Mouse (Mus musculus): ENCODE data around the gene Klhdc10. TPM values are rescaled to one million over a fixed set of nuclear protein-coding genes. Genes with fewer than 3 reads are reported as not detected.
A peak's percentile ranks its signal among the peaks of the same experiment; 100 is the strongest.

The Klhdc10 gene
- polyA plus RNA-seq, 1 experiment from 2014 or later: 24.9 TPM

DNA sequence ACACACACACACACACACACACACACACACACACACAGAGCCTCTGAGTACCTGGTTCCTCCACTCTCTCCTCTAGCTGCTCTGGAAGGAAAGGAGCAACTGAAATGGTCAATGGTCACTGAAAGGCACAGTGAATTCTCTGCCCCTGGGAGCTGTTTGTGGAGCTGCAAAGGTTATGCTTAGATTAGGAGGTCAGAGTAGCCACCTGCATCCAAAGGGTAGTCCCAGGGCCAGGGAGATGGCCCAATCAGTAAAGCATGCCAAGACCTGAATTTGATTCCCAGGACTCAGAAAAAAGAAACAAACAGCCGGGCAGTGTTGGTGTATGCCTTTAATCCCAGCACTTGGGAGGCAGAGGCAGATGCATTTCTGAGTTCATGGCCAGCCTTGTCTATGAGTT is 66.4 kb downstream of the Klhdc10 start:
- WGBS (ENCODE audit: insufficient replicate concordance): 83% methylated on average over 1 of the region's 1 CpGs
- Histone ChIP-seq H3K36me3 (ENCODE audit: control insufficient read depth, insufficient read depth, low read length) (no peaks in the 10 kb centered on the region), H3K9ac (ENCODE audit: low read depth, low read length) (no peak overlapping the region; the same call in 1 of the 2 replicates), H3K4me3 (ENCODE audit: low read depth, low read length) (no peak overlapping the region), H3K4me2 (no peak overlapping the region), H3K4me1 (ENCODE audit: control insufficient read depth, insufficient read depth, low read length) (peaks cover 15% of the 10 kb centered on the region), H3K9me3 (replicated peaks; ENCODE audit: control insufficient read depth, low read length) (no peaks in the 10 kb centered on the region), H3K27ac (ENCODE audit: low read depth, low read length) (no peak overlapping the region), H3K27me3 (ENCODE audit: control insufficient read depth, insufficient read depth, low read length) (no peaks in the 10 kb centered on the region)
- ATAC-seq (replicated peaks; ENCODE audit: insufficient number of reproducible peaks, low FRiP score, low TSS enrichment): no peak

DNA sequence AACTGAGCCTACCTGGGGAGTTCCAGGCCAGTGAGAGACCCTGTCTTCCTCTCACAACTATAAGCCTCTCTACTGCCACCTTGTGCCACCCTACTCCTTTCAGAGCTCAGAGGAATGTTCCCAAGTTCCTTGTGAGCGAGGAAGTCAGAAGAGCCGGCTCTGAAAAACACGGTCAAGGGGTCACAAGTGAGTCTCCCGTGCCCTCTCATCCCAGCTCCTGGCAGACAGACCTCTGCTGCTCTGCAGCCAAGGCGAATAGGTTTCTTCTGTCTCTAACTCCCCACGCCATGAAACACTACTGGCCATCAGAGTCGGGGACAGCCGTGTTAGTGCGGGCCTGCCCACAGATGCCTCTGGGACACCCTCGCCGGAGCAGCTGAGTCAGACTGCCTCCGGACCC is 67.0 kb downstream of the Klhdc10 start:
- no peak overlapping the region for H3K27ac ChIP-seq (ENCODE audit: low read depth, low read length)
- peaks cover 9% of the 10 kb centered on the region for H3K4me1 ChIP-seq (ENCODE audit: control insufficient read depth, insufficient read depth, low read length)
- 47% methylated on average over 12 of the region's 12 CpGs for WGBS (ENCODE audit: insufficient replicate concordance)
- peak overlapping the region; percentile 32; the same call in 1 of the 2 replicates for H3K4me2 ChIP-seq
- no peaks in the 10 kb centered on the region for H3K9me3 ChIP-seq (replicated peaks; ENCODE audit: control insufficient read depth, low read length)
- no peaks in the 10 kb centered on the region for H3K36me3 ChIP-seq (ENCODE audit: control insufficient read depth, insufficient read depth, low read length)
- no peak overlapping the region for H3K4me3 ChIP-seq (ENCODE audit: low read depth, low read length)
- ATAC-seq (replicated peaks; ENCODE audit: insufficient number of reproducible peaks, low FRiP score, low TSS enrichment): no peak
- no peak overlapping the region for H3K9ac ChIP-seq (ENCODE audit: low read depth, low read length)
- H3K27me3 ChIP-seq (ENCODE audit: control insufficient read depth, insufficient read depth, low read length): no peaks in the 10 kb centered on the region

DNA sequence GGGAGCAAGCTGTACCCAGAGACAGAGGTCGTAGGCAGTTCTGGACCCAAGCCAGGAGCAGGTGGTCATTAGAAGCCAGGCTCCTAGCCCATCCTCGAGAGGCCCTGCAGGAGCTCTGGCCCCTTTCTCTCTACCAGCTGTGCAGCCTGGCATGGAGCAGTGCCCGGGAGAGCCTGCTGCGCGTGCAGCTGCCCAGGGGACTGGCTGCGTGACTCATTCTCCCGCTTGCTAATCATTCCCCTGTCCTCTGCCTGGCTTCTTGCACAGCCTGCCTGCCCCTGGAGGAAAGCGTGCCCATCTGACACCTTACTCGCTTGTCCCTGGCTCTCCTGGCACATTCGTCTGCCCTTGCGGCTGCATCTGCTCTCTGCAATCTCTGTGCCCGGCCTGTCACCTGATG is 67.7 kb downstream of the Klhdc10 start:
- H3K27ac ChIP-seq (ENCODE audit: low read depth, low read length): no peak overlapping the region
- peaks cover 8% of the 10 kb centered on the region; the same call in 1 of the 2 replicates for H3K4me1 ChIP-seq (ENCODE audit: control insufficient read depth, insufficient read depth, low read length)
- WGBS (ENCODE audit: insufficient replicate concordance): 85% methylated on average over 12 of the region's 12 CpGs
- H3K9ac ChIP-seq (ENCODE audit: low read depth, low read length): no peak overlapping the region
- no peaks in the 10 kb centered on the region for H3K9me3 ChIP-seq (replicated peaks; ENCODE audit: control insufficient read depth, low read length)
- H3K4me2 ChIP-seq: no peak overlapping the region
- H3K27me3 ChIP-seq (ENCODE audit: control insufficient read depth, insufficient read depth, low read length): no peaks in the 10 kb centered on the region
- no peak overlapping the region for H3K4me3 ChIP-seq (ENCODE audit: low read depth, low read length)
- no peaks in the 10 kb centered on the region for H3K36me3 ChIP-seq (ENCODE audit: control insufficient read depth, insufficient read depth, low read length)
- ATAC-seq (replicated peaks; ENCODE audit: insufficient number of reproducible peaks, low FRiP score, low TSS enrichment): 0 out of 2 replicates have a peak, but pooled peaks have one; percentile 14

DNA sequence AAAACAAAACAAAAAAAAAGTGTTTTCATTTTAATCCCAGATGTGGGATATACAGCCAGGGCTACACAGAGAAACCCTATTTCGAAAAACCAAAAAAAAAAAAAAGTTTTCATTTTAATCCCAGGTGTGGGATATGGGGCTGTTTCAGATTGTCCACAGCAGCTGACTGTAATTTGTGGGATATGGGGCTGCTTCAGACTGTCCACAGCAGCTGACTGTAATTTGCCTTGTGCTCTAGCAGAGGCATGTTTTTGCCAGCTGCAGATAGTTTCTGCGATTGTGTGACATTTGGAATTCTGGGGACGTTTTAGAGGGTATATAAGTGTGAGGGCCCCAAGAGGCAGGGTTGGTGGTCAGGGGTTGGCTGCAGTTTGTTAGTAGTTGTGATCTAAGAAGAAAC is 70.0 kb downstream of the Klhdc10 start:
- 72% methylated on average over 3 of the region's 3 CpGs for WGBS (ENCODE audit: insufficient replicate concordance)
- Histone ChIP-seq H3K9me3 (replicated peaks; ENCODE audit: control insufficient read depth, low read length) (no peaks in the 10 kb centered on the region), H3K4me2 (no peak overlapping the region), H3K9ac (ENCODE audit: low read depth, low read length) (no peak overlapping the region), H3K27ac (ENCODE audit: low read depth, low read length) (no peak overlapping the region), H3K4me3 (ENCODE audit: low read depth, low read length) (no peak overlapping the region), H3K4me1 (ENCODE audit: control insufficient read depth, insufficient read depth, low read length) (peaks cover 8% of the 10 kb centered on the region; the same call in 1 of the 2 replicates), H3K36me3 (ENCODE audit: control insufficient read depth, insufficient read depth, low read length) (no peaks in the 10 kb centered on the region), H3K27me3 (ENCODE audit: control insufficient read depth, insufficient read depth, low read length) (no peaks in the 10 kb centered on the region)
- no peak for ATAC-seq (replicated peaks; ENCODE audit: insufficient number of reproducible peaks, low FRiP score, low TSS enrichment)

DNA sequence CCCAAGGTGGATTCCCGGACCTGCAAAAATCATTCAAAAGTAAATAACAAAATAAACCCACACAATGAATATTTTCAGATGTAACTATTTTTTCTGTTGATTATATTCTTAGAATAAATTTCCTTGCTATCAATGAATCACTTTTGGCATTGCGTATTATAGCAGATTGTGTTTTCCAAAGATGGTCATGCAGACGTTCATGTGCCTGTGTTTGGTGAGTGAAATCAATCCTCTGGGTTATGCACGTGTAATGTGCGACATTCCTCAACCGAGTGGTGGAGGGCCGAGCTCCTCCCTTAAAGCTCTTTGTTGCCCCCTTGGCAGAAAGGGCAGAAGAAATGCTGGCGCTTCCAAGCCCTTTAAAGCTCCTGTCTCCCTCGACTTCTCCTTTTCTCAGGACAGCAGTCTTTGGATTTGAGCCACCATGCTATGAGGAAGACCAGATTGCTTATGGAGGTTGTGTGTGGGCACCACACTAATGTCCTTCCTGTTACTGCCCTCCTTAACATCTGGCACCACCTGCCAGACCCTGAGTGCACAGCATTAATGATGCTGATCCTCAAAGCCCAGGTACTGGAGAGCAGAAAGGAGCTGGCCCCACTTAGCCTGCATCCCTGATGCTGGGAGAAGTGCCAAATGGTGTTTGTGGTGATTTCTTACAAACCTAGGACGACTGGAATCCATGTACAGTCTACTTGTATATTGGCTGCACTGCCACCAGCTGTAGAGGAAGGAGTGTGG is 74.5 kb downstream of the Klhdc10 start:
- no peaks in the 10 kb centered on the region for H3K27me3 ChIP-seq (ENCODE audit: control insufficient read depth, insufficient read depth, low read length)
- no peak overlapping the region for H3K9ac ChIP-seq (ENCODE audit: low read depth, low read length)
- no peaks in the 10 kb centered on the region for H3K9me3 ChIP-seq (replicated peaks; ENCODE audit: control insufficient read depth, low read length)
- no peak for ATAC-seq (replicated peaks; ENCODE audit: insufficient number of reproducible peaks, low FRiP score, low TSS enrichment)
- 0 out of 2 replicates have a peak, but pooled peaks cover 2% of the 10 kb centered on the region for H3K4me1 ChIP-seq (ENCODE audit: control insufficient read depth, insufficient read depth, low read length)
- peaks cover 3% of the 10 kb centered on the region for H3K36me3 ChIP-seq (ENCODE audit: control insufficient read depth, insufficient read depth, low read length)
- no peak overlapping the region for H3K4me3 ChIP-seq (ENCODE audit: low read depth, low read length)
- H3K27ac ChIP-seq (ENCODE audit: low read depth, low read length): no peak overlapping the region
- 68% methylated on average over 10 of the region's 10 CpGs for WGBS (ENCODE audit: insufficient replicate concordance)
- H3K4me2 ChIP-seq: no peak overlapping the region

DNA sequence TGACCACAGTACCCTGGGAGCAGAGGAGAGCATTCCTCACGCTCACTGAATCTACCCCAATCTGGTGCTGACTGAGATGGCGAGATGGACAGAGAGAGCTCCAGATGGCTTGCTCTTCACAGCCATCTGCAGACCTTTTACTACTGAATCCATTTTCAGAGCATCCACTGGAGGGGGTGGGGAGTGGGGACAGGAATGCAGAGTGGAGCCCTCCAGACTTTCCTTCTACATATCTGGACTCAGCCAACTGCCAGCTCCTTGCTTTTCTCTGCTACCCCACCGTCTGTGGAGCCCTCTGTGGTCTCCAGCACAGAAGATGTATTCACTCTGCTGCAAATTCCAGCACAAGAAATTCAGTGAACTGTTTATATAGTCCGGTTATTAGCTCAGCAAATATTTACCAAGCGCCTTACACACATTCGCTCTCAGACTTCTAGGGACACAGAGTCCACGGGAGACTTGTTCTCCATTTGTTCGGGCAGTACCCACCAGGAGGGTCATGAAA is 75.6 kb downstream of the Klhdc10 start:
- no peak overlapping the region for H3K4me3 ChIP-seq (ENCODE audit: low read depth, low read length)
- H3K27ac ChIP-seq (ENCODE audit: low read depth, low read length): no peak overlapping the region
- 0 out of 2 replicates have a peak, but pooled peaks cover 2% of the 10 kb centered on the region for H3K4me1 ChIP-seq (ENCODE audit: control insufficient read depth, insufficient read depth, low read length)
- H3K27me3 ChIP-seq (ENCODE audit: control insufficient read depth, insufficient read depth, low read length): no peaks in the 10 kb centered on the region
- no peaks in the 10 kb centered on the region for H3K9me3 ChIP-seq (replicated peaks; ENCODE audit: control insufficient read depth, low read length)
- ATAC-seq (replicated peaks; ENCODE audit: insufficient number of reproducible peaks, low FRiP score, low TSS enrichment): no peak
- H3K36me3 ChIP-seq (ENCODE audit: control insufficient read depth, insufficient read depth, low read length): peaks cover 3% of the 10 kb centered on the region
- no peak overlapping the region for H3K9ac ChIP-seq (ENCODE audit: low read depth, low read length)
- WGBS (ENCODE audit: insufficient replicate concordance): 82% methylated on average over 8 of the region's 8 CpGs
- no peak overlapping the region for H3K4me2 ChIP-seq

DNA sequence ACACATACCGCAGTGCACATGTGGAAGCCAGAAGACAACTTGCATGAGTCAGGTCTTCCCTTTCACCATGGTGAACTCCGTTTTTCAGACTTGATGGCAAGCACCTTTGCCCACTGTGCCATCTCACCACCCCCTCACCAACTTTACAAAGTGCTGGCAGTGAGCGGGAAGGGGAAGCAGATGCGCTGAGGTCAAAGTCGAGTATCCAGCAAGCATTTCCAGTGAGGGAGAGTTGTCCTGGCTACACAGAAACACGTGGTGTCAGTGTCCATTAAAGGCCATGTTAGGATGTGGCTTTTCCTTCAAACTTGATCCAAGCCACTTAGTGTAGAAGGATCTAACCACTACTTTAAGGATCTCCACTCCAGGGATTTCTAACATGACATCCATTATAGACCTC is 76.1 kb downstream of the Klhdc10 start:
- no peak overlapping the region for H3K27ac ChIP-seq (ENCODE audit: low read depth, low read length)
- no peak for ATAC-seq (replicated peaks; ENCODE audit: insufficient number of reproducible peaks, low FRiP score, low TSS enrichment)
- no peak overlapping the region for H3K4me3 ChIP-seq (ENCODE audit: low read depth, low read length)
- H3K4me1 ChIP-seq (ENCODE audit: control insufficient read depth, insufficient read depth, low read length): 0 out of 2 replicates have a peak, but pooled peaks cover 2% of the 10 kb centered on the region
- no peak overlapping the region for H3K4me2 ChIP-seq
- H3K27me3 ChIP-seq (ENCODE audit: control insufficient read depth, insufficient read depth, low read length): no peaks in the 10 kb centered on the region
- peaks cover 8% of the 10 kb centered on the region for H3K36me3 ChIP-seq (ENCODE audit: control insufficient read depth, insufficient read depth, low read length)
- no peak overlapping the region for H3K9ac ChIP-seq (ENCODE audit: low read depth, low read length)
- WGBS (ENCODE audit: insufficient replicate concordance): 89% methylated on average over 6 of the region's 6 CpGs
- no peaks in the 10 kb centered on the region for H3K9me3 ChIP-seq (replicated peaks; ENCODE audit: control insufficient read depth, low read length)

DNA sequence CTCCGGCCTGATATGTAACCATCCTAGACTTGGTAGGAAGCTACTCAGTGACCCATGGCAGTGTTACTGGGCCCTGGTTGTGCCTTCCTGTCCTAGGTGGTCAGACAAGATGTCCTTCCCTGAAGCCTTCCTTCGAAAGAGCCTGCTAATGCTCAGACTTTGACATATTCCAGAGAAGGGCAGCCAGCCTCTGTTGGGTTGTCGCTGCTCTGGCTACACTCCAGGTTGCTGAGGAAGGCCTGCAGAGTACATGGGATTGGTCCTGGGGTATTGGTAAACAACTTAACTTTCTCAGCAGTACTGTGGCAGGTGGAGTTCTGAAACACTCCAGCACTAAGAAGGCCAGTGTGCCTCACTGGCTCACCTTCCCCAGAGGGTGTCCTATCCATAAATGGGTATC is 77.8 kb downstream of the Klhdc10 start:
- H3K36me3 ChIP-seq (ENCODE audit: control insufficient read depth, insufficient read depth, low read length): peaks cover 16% of the 10 kb centered on the region
- no peak overlapping the region for H3K27ac ChIP-seq (ENCODE audit: low read depth, low read length)
- ATAC-seq (replicated peaks; ENCODE audit: insufficient number of reproducible peaks, low FRiP score, low TSS enrichment): no peak
- no peak overlapping the region for H3K9ac ChIP-seq (ENCODE audit: low read depth, low read length)
- H3K4me2 ChIP-seq: no peak overlapping the region
- 87% methylated on average over 3 of the region's 3 CpGs for WGBS (ENCODE audit: insufficient replicate concordance)
- H3K27me3 ChIP-seq (ENCODE audit: control insufficient read depth, insufficient read depth, low read length): no peaks in the 10 kb centered on the region
- 0 out of 2 replicates have a peak, but pooled peaks cover 2% of the 10 kb centered on the region for H3K4me1 ChIP-seq (ENCODE audit: control insufficient read depth, insufficient read depth, low read length)
- H3K4me3 ChIP-seq (ENCODE audit: low read depth, low read length): no peak overlapping the region
- H3K9me3 ChIP-seq (replicated peaks; ENCODE audit: control insufficient read depth, low read length): no peaks in the 10 kb centered on the region

DNA sequence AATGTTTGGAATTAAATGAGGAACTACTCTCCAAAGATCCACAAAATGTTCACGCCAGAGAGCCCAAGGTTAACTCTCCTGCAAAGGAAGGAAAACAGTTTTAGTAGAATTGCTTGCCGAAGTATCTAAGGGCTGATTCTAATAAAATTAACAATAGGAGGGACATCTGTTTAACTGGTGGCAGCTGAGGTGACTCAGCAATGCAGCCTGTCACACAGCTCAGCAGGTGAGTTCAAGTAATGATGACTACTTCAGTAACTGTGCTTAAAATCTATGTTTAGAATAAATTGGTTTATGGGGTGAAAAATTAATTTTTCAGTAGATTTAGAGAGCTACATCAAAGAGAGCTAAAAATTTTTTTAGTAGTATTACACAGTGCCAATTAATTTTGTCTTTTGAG is 81.2 kb downstream of the Klhdc10 start:
- Histone ChIP-seq H3K9ac (ENCODE audit: low read depth, low read length) (no peak overlapping the region), H3K9me3 (replicated peaks; ENCODE audit: control insufficient read depth, low read length) (0 out of 2 replicates have a peak, but pooled peaks cover 2% of the 10 kb centered on the region), H3K27ac (ENCODE audit: low read depth, low read length) (no peak overlapping the region), H3K27me3 (ENCODE audit: control insufficient read depth, insufficient read depth, low read length) (no peaks in the 10 kb centered on the region), H3K4me2 (no peak overlapping the region), H3K4me3 (ENCODE audit: low read depth, low read length) (no peak overlapping the region), H3K4me1 (ENCODE audit: control insufficient read depth, insufficient read depth, low read length) (no peaks in the 10 kb centered on the region), H3K36me3 (ENCODE audit: control insufficient read depth, insufficient read depth, low read length) (peaks cover 40% of the 10 kb centered on the region)
- ATAC-seq (replicated peaks; ENCODE audit: insufficient number of reproducible peaks, low FRiP score, low TSS enrichment): no peak
- 88% methylated on average over 2 of the region's 2 CpGs for WGBS (ENCODE audit: insufficient replicate concordance)
